Mouse (Mus musculus) lung, postnatal 36 days (tissue): ENCODE results near the gene Olfr1390.
"Not testable (repeated sequence)": the region's sequence is repeated elsewhere in the genome, so short reads cannot be mapped to it uniquely, and the experiment has no call there.

Experiments
- DNase-seq: peaks from one replicate; pipeline ENCODE4 v3.0.0; 2022; ENCODE audit warnings: mixed read lengths

The Olfr1390 gene

DNA sequence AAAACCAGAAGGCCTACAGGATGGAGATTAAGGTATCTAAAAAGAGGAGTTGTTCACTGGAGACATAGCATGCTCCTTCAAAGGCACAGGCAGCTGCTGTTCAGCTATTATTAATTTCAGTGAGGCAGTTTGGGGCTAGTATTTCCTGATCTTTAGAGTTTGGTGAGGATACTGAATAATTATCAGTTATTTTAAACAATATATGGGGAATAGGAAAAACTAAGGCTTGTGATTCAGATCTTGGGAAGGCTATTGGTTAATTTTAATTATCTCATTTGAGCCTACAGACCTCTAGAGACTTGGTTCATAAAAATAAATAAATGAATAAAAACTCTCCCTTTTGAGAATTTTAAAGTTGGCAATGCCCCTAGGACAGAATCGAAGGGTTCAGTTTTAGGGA lies at the start of gene Olfr1390:
Gene Olfr1390, plus strand, starts transcription at position 301 of the 400 bp plus-strand sequence.
- DNase-seq: no peak

DNA sequence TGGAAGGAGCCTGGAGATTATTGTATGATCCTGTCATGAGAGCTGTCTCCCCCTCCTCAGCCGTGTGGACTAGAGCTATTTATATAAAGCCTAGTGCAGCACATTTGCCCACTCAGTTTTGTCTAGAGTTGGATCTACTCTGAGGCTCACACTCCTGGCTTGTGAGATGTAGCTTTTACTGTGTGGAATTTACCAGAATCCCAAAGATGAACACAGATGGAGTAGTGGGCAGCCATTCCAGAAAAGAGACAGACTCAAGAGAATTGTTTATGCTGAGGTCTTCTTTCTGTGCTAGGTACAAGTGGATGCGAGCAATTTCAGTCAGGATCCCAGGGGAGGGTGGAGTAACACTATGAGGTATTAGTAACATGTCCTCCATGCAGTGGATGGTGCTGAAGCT lies 47.7 kb upstream of the Olfr1390 start:
- no peak for DNase-seq

DNA sequence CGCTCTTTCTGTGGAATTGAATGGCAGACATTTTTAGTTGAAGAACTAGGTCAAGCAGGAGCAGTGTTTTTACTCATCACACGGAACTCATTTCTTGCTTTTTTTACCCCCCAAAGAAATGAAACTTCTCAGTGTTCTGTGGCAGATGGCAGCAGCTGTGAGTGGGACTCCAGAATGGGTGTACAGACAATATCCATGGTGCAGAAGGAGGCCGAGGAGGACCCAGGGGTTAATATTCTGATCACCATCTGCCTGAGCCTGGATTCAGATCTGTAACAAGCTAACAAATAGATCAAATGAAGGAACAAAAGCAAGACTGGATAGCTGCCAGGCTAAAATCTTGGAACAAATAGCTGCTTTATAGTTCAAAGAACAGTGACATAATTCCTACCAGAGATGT lies 42.2 kb upstream of the Olfr1390 start:
- DNase-seq: no peak

DNA sequence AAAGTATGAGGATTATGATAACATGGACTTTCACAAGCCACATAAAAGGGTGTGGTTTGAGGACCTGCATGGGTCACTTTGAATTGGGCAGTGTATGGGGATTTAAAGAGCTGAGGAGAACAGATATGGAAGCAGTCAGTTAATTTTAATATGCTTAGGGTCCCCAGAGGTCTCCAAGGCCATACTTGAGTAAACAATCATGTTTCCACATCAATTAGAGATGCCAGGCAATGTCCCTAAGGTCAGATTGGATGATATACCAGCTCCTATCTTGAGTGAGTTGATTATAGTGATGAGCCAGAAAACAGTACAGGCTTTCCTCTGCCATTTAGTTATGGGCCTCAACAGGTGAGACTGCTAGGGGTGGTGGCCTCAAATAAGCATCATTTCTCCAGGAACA lies 30.5 kb upstream of the Olfr1390 start, which contains the start of gene Olfr10:
Gene Olfr10, plus strand, starts transcription at position 301 of the 400 bp plus-strand sequence.
- no peak for DNase-seq

DNA sequence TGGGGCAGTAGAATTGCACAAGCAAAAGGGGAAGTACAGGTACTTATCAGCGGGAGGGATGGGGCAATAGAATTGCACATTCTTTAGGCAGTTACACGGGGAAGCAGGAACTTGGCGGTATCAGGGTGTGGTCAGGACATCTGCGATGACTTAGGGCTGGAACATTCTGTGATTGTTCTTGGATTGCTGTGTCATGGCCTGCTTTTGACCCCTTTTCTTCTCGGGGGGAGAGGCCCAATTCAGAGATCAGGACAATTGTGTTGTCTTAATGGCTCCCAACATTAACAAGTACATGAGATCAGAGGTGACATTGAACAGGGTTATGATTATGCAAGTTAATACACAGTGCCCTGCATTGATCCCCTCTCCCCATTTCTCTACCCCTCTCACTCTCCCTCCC lies 26.4 kb upstream of the Olfr1390 start:
- DNase-seq: not testable (repeated sequence)

DNA sequence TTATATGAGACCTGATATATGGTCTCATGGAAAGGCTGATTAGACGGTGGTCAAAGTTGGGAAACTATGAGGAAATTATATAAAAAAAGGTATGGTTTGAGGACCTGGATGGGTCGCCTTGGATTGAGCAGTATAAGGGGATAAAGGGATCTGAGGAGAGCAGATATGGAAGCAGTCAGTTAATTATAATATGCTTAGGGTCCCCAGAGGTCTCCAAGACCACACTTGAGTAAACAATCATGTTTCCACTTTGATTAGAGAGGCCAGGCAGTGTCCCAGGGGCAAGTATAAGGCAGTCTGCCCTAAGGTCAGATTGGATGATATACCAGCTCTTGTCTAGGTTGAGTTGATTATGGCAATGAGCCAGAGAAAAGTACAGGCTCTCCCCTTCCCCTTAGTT lies 12.5 kb upstream of the Olfr1390 start, which contains the start of gene Olfr1391:
Gene Olfr1391, plus strand, starts transcription at position 301 of the 400 bp plus-strand sequence.
- DNase-seq: no peak

DNA sequence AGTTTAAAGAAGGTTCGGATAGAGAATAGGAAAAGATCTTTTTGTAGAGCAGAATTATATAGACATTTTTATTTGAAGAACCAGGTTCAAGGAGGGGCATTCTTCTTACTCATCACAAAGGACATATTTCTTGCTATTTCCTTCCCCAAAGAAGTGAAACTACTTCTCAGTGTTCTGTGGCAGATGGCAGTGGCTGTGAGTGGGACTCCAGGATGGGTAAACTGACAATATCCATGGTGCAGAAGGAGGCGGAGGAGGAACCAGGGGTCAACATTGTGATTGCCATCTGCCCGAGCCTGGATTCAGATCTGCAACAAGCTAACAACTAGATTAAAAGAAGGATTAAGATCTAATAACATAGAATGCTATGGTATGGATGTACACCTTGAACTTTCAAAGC lies 8.3 kb upstream of the Olfr1390 start:
- DNase-seq: no peak

DNA sequence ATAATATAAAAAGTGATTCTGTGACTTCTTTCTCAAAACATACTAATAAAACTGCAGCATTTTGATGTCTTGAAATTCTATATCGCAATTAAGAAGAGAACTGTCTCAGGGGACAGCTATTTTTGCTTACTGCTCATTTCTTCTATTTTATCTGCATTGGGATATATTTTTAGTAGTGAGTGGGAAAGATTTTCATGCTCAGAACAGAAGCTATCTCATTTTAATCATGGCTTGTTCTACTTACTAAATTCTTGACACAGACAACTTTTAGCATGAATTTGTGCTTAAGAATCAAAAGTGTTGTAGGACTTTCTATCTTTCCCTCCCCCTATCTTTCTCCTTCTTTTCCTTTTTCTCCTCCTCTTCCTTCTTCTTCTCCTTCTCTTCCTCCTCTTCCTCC lies 5.3 kb upstream of the Olfr1390 start:
- no peak for DNase-seq

DNA sequence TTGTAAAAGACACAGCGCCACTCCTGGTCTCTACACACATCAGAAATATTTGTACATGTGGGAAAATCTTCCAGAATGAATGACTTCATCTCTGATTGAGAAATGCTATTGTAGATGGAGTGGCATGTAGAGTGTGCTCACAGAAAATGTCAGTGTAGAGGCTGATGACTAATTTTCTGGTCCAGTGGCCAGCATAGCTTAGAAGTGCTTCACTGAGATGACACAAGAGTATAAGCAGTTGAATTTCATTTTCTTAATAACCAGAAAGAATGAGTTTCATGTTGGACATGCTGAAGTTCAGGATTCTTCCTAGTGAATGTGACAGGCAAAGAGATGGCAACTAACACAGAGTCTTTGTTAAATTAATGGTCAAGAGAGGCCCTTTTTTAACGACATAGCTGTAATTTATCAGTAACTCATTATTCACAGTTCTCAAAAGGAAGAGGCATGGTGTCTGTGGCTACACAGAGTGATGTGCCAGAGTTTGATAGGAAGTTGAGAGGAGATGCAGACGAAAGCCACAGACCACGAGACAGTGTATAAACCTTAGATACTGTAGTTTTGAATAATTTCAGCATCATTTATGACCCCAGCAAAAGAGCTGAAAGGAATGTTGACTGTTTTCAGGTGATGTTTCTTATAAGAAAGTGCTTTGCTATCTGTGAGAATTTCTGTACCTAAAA lies 2.3 kb downstream of the Olfr1390 start:
- no peak for DNase-seq

DNA sequence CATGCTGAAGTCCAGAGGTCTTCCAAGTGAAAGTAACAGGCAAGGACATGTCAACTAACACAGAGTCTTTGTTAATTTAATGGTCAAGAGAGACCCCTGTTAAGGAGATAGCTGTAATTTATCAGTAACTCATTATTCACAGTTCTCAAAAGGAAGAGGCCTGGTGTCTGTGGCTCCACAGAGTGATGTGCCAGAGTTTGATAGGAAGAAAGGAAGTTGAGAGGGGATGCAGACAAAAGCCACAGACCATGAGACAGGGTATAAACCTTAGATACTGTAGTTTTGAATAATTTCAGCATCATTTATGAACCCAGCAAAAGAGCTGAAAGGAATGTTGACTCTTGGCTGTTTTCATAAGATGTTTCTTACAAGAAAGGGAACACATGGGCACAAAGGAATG lies 48.1 kb downstream of the Olfr1390 start:
- no peak for DNase-seq

DNA sequence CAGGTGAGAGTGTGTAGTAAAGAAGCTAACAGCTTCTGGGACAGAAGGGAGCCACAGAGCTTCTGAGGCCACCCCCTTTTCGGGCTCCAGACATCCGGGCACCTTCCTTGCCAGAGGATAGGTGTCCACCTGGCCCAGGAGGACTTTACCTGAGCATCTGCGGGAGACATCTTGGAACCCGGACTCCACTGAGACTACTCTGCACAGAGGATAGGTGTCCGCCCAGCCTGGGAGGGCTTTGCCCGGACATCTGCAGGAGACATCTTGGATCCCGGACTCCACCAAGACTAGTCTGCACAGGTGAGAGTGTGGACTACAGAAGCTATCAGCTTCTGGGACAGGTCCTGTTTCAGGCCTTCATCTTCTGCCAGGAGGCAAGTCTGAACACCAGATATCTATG lies 51.1 kb downstream of the Olfr1390 start:
- not testable (repeated sequence) for DNase-seq
